Mouse (Mus musculus): ENCODE results near the gene Dera.

DNA sequence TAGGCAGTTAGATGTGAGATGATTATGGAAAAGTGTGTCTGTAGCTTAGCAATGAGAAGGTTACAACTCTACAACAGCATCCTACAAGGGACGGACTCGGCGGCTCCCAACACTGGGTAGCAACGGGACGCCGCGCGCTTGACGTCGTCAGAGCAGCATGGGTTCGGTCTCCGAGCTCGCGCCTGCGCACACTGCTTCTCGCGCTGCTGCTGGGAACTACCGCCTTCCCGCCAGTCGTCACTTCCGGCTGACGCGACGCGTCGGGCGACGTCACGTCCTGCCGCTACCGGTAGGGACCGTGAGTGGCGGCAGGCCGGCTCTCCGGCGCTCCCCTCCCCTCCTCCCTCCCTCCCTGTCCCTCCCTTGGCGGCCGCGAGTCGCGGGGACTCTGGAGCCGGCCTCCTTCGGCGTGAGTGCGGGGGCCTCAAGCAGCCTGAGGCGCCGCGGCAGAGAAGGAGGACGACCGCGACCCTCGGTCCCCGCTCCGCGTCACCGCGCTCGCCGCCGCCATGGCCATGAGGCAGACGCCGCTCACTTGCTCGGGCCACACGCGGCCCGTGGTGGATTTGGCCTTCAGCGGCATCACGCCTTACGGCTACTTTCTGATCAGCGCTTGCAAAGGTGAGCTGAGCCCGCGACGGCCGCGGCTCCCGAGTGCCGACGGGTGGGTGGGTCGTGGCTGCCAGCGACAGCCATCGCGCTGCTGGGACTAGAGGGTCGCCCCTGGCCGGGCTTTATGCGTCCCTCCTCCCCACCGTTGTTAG, 19.3 kb upstream of the Dera start, which contains the start of gene Strap:
- TF ChIP-seq TAL1 (IDR thresholded peaks at IDR 0.05; ENCODE audit: low read length): no peak
- TF ChIP-seq GATA1 (IDR thresholded peaks at IDR 0.05; ENCODE audit: low read length): no peak

All from erythroblast, embryonic 14.5 days (primary cell).